Mouse (Mus musculus): ENCODE measurements around the gene A430033K04Rik. TPM values are rescaled to one million over a fixed set of nuclear protein-coding genes. Genes with fewer than 3 reads are reported as not detected.

The A430033K04Rik gene
- total and polyA plus RNA-seq, 2 experiments from 2014 or later, result 12.9 to 17.2 TPM

DNA sequence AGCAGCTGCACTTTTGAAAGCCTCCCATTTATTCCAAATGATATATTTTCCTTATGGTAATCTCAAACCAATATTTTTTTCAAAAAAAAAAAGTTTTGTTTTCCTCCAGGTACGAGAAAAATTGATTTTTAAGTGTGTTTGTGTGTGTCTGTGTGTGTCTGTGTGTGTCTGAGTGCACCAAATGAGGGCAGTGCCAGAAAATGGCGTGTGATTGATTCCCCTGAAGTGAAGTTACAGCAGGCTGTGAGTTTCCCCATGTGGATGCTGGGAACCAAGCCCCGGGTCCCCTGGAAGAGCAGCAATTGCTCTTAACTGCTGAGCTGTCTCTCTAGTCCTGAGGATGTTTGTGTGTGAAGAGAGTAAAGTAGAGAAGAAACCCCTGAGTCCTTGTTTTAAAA is 818 bp downstream of the A430033K04Rik start:
- DNase-seq (ENCODE audit: low spot score), result peak; percentile 25

GRCm38 (mm10) chr5:138636486-138636885 is 13.8 kb downstream of the A430033K04Rik start:
- no peak overlapping the region for H3K27ac ChIP-seq (ENCODE audit: low read depth, low read length)
- ATAC-seq (ENCODE audit: low FRiP score) (no peak), DNase-seq (ENCODE audit: low spot score) (no peak)
- H3K9ac ChIP-seq (replicated peaks; ENCODE audit: low read length, poor library complexity, severe bottlenecking), result no peak overlapping the region
- H3K27me3 ChIP-seq (ENCODE audit: insufficient read depth, low read length), result no peaks in the 10 kb centered on the region
- H3K9me3 ChIP-seq (ENCODE audit: low read length), result no peaks in the 10 kb centered on the region
- H3K4me1 ChIP-seq (ENCODE audit: insufficient read depth, low read length), result no peaks in the 10 kb centered on the region
- no peak overlapping the region for H3K4me3 ChIP-seq (ENCODE audit: low read depth, low read length)
- WGBS, result 95% methylated on average over 2 of the region's 2 CpGs
- no peak overlapping the region for H3K4me2 ChIP-seq (ENCODE audit: low read depth, low read length, poor library complexity, severe bottlenecking)
- peaks cover 5% of the 10 kb centered on the region; the same call in 1 of the 2 replicates for H3K36me3 ChIP-seq (ENCODE audit: insufficient read depth, low read length)
- TF ChIP-seq CTCF (IDR thresholded peaks at IDR 0.05), result no peak

More for the DNA sequence above, 818 bp downstream of the A430033K04Rik start:
- Histone ChIP-seq H3K4me1 (ENCODE audit: insufficient read depth, low read length) (peaks cover 9% of the 10 kb centered on the region), H3K4me3 (ENCODE audit: low read depth, low read length) (peak overlapping the region; percentile 54), H3K36me3 (ENCODE audit: insufficient read depth, low read length) (no peaks in the 10 kb centered on the region), H3K9me3 (ENCODE audit: low read length) (no peaks in the 10 kb centered on the region), H3K4me2 (ENCODE audit: low read depth, low read length, poor library complexity, severe bottlenecking) (peak overlapping the region; percentile 69), H3K9ac (replicated peaks; ENCODE audit: low read length, poor library complexity, severe bottlenecking) (peak overlapping the region; percentile 98), H3K27me3 (ENCODE audit: insufficient read depth, low read length) (no peaks in the 10 kb centered on the region), H3K27ac (ENCODE audit: low read depth, low read length) (peak overlapping the region; percentile 96)
- WGBS, result 9% methylated on average over 3 of the region's 3 CpGs
- TF ChIP-seq CTCF (IDR thresholded peaks at IDR 0.05), result no peak
- ATAC-seq (ENCODE audit: low FRiP score), result no peak

GRCm38 (mm10) chr5:138641081-138641480 is 18.4 kb downstream of the A430033K04Rik start:
- WGBS, result 97% methylated on average over 3 of the region's 3 CpGs
- Histone ChIP-seq H3K27ac (ENCODE audit: low read depth, low read length) (no peak overlapping the region), H3K4me1 (ENCODE audit: insufficient read depth, low read length) (no peaks in the 10 kb centered on the region), H3K36me3 (ENCODE audit: insufficient read depth, low read length) (peaks cover 26% of the 10 kb centered on the region), H3K27me3 (ENCODE audit: insufficient read depth, low read length) (no peaks in the 10 kb centered on the region), H3K4me2 (ENCODE audit: low read depth, low read length, poor library complexity, severe bottlenecking) (no peak overlapping the region), H3K9ac (replicated peaks; ENCODE audit: low read length, poor library complexity, severe bottlenecking) (no peak overlapping the region), H3K9me3 (ENCODE audit: low read length) (no peaks in the 10 kb centered on the region), H3K4me3 (ENCODE audit: low read depth, low read length) (no peak overlapping the region)
- DNase-seq (ENCODE audit: low spot score) (no peak), ATAC-seq (ENCODE audit: low FRiP score) (no peak)
- TF ChIP-seq CTCF (IDR thresholded peaks at IDR 0.05), result no peak

DNA sequence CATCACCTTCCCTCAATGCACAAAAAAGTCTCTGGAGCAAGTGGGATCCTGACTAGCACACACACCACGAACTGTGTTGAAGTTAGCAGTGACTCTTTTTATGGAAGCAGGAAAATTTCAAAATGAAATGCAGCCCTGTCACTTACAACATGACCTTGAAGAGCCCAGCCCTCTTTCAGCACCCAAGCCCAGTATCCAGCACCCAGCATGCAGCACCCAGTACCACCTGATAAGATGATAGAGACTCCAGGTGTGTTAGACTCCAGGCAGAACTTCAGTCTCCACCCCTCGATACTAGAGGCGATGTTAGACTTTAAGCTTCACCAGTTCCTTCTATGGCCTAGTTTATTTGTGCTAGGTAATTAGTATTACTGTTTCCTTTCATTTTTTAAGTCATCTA is 19.1 kb downstream of the A430033K04Rik start:
- Histone ChIP-seq H3K9me3 (ENCODE audit: low read length) (no peaks in the 10 kb centered on the region), H3K4me3 (ENCODE audit: low read depth, low read length) (no peak overlapping the region), H3K27ac (ENCODE audit: low read depth, low read length) (no peak overlapping the region), H3K36me3 (ENCODE audit: insufficient read depth, low read length) (peaks cover 32% of the 10 kb centered on the region), H3K4me1 (ENCODE audit: insufficient read depth, low read length) (no peaks in the 10 kb centered on the region), H3K9ac (replicated peaks; ENCODE audit: low read length, poor library complexity, severe bottlenecking) (no peak overlapping the region), H3K4me2 (ENCODE audit: low read depth, low read length, poor library complexity, severe bottlenecking) (no peak overlapping the region), H3K27me3 (ENCODE audit: insufficient read depth, low read length) (no peaks in the 10 kb centered on the region)
- no peak for DNase-seq (ENCODE audit: low spot score)
- WGBS, result 95% methylated on average over 3 of the region's 3 CpGs
- no peak for ATAC-seq (ENCODE audit: low FRiP score)
- no peak for TF ChIP-seq CTCF (IDR thresholded peaks at IDR 0.05)

- no peak for ATAC-seq (ENCODE audit: low FRiP score)
- peaks cover 13% of the 10 kb centered on the region for H3K36me3 ChIP-seq (ENCODE audit: insufficient read depth, low read length)
- DNase-seq (ENCODE audit: low spot score), result no peak
- H3K4me2 ChIP-seq (ENCODE audit: low read depth, low read length, poor library complexity, severe bottlenecking), result no peak overlapping the region
- H3K27me3 ChIP-seq (ENCODE audit: insufficient read depth, low read length), result no peaks in the 10 kb centered on the region
- no peaks in the 10 kb centered on the region for H3K4me1 ChIP-seq (ENCODE audit: insufficient read depth, low read length)
- no peak overlapping the region for H3K27ac ChIP-seq (ENCODE audit: low read depth, low read length)
- no peak overlapping the region for H3K9ac ChIP-seq (replicated peaks; ENCODE audit: low read length, poor library complexity, severe bottlenecking)
- TF ChIP-seq CTCF (IDR thresholded peaks at IDR 0.05), result no peak
- H3K4me3 ChIP-seq (ENCODE audit: low read depth, low read length), result no peak overlapping the region
- H3K9me3 ChIP-seq (ENCODE audit: low read length), result no peaks in the 10 kb centered on the region
- 97% methylated on average over 1 of the region's 1 CpGs for WGBS
Observed at GRCm38 (mm10) chr5:138652911-138653310, 30.3 kb downstream of the A430033K04Rik start.

DNA sequence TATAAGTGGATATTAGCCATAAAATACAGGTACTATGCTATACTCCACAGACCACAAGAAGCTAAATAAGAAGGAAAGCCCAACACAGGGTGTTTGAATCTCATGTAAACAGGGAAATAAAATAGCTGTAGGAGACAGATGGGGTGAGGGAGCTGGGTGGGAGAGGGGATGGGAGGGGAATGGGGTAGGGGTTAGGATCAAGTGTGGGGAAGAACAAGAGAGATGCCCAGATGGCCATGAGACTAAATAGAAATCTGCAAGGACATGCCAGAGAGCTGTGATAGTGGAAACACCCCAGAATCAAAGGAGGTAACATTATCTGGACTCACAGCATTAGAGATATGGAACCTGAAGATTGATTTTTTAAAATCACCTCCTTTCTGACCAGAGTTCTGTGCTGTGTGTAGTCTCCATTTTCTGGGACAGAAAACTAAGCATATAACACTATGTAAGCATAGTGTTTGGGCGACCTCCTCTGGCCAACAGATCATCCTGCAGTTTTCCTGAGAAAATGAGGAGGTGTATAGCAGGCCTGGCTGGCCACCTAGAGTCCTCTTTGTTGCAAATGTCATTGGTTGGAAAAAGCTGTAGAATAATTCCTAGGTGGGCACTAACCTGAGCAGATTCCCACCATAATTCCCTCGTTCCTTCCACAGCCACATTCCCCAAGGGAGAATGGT is 34.0 kb downstream of the A430033K04Rik start:
- no peaks in the 10 kb centered on the region for H3K27me3 ChIP-seq (ENCODE audit: insufficient read depth, low read length)
- H3K4me2 ChIP-seq (ENCODE audit: low read depth, low read length, poor library complexity, severe bottlenecking), result no peak overlapping the region
- no peaks in the 10 kb centered on the region for H3K9me3 ChIP-seq (ENCODE audit: low read length)
- TF ChIP-seq CTCF (IDR thresholded peaks at IDR 0.05), result peak; percentile 94
- no peak overlapping the region for H3K9ac ChIP-seq (replicated peaks; ENCODE audit: low read length, poor library complexity, severe bottlenecking)
- peak; percentile 80 for DNase-seq (ENCODE audit: low spot score)
- peak; percentile 75; the same call in 1 of the 2 replicates for ATAC-seq (ENCODE audit: low FRiP score)
- H3K4me1 ChIP-seq (ENCODE audit: insufficient read depth, low read length), result no peaks in the 10 kb centered on the region
- 14% methylated on average over 2 of the region's 2 CpGs for WGBS
- H3K4me3 ChIP-seq (ENCODE audit: low read depth, low read length), result no peak overlapping the region
- no peaks in the 10 kb centered on the region for H3K36me3 ChIP-seq (ENCODE audit: insufficient read depth, low read length)
- no peak overlapping the region for H3K27ac ChIP-seq (ENCODE audit: low read depth, low read length)

Measured in midbrain, postnatal 0 days (tissue).